Mouse (Mus musculus) spleen, embryonic (tissue): ENCODE measurements around the gene Dgkd.

Experiments
- CTCF ChIA-PET: fragments of 350-600 bp; sonication (Branson Sonifier 250); formaldehyde crosslinking; loops from one replicate; lab custom pipeline; 2022; lab: Charles Lee

Dgkd gene

DNA sequence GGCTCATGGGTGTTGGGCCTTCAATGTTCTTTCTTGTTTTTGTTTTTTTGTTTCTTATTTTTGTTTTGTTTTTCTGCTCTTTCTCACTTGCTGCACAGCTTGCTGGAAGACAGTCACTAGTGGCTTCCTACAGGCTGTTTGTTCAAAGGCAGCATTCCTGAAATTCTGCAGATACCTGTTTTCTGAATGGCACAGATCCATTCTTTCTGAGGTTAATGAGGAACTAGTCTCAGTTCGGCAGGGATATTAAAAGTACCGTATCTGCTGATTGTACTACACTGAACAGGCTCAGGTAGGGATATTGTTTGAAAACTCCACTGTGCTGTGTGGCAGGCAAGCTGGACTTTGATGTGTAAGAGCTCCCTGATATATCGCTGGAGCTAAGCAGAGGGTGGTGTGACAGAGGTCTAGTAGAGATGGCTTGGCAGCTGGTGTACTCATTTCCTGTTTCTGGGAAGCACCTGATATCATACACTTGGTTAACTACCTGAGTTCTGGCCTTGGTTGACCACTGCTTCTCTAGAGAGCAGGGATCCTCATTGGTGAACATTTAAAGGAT is 67.0 kb downstream of the Dgkd start:
- CTCF ChIA-PET: interaction anchor here (0.6 kb wide), 1 partner anchor 28 kb away, joined by 3 read pairs; no protein-coding TSS in a partner anchor

DNA sequence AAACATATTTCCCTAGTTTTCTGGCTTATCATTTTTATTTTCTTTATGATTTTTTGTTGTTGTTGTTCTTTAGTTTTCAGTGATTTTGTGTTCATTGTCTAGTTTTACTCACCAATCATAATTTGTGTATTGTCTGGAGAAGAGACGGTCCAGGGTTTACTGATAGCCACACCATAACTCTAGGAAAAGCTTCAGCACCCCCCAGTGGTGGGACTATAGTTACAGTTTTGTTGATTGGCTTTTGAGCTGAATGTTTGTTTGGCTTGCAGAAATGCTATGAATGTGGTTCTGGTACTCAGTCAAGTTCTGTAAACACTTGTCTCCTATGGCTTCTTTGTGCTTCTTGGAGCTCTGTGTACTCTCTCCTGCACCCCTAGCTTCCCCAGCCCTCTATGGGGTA is 69.6 kb downstream of the Dgkd start:
- CTCF ChIA-PET: interaction anchor here (1.1 kb wide), 1 partner anchor 26 kb away, joined by 3 read pairs; no protein-coding TSS in a partner anchor

DNA sequence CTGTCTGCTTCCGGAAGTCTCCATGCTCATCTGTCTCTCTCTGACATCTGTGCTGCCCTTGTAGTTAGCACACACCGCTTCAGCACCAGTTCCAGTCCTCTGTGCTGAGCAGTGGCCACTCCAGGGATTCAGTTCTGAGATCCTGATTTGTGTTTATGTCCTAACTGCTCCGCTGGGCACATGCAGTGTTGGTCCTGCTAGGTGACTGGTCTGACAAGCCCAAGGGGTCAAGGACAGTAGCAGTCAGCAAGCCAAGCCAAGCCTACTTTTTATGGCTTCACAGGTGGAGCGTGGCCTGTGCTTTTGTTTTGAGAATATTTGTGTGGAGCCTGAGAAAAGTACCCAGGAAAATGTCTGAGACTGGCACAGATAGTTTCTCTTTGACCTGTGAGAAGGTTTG is 71.8 kb downstream of the Dgkd start:
- CTCF ChIA-PET: no interaction called here

DNA sequence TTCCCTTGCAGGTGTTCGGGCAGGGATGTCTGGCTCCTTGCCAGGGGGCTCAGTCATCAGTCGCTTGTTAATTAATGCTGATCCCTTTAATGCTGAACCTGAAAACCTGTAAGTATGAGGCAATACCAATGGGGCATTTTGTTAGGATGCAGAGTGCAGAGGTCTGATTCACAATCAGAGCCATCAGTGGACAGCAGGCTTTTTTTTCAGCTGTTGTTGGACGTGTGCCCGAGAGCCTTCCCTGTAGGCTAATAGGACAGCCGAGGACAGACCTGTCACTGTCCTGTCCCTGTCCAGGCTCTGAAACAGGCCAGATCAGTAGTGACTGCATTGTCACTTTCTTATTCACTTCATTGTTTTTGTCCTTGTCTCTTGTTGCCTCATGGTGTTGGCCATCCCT is 76.6 kb downstream of the Dgkd start:
- CTCF ChIA-PET: no interaction called here

DNA sequence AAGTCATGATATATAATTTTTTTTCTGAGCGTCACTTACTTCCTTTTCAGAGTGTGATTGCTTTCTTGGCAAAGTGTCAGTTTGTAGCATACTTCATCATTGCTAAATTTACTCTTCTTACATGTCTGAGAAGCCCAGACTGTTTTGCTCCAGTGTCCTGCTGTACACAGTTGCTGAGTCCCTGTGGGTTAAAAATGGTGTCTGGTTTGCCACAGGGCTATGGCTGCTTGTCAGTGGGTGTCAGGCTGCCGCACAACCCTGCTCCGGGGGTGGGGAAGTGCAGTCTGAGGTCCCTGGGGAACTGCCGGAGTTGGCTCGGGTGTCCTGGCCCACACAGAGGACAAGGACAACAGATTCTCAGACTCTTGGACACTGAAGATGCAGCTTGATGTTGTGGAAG is 80.0 kb downstream of the Dgkd start:
- CTCF ChIA-PET: interaction anchor here (0.8 kb wide), 1 partner anchor 121 kb away, joined by 3 read pairs; no protein-coding TSS in a partner anchor

DNA sequence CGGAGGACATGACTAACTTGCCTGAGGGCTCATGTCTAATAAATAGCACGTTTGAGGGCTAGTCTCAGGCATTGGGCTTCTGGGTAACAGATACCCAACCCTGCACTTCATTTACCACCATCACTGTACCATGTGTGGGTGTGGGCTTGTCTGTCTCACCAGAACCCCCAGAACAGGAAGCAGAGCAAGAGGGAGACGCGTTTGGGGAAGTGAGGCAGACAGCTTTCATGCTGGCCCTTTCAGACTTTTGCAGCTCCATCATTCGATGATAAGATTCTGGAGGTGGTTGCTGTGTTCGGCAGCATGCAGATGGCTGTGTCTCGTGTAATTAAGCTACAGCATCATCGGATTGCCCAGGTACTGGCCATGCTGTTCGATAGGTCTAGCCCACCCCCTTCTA is 82.0 kb downstream of the Dgkd start:
- CTCF ChIA-PET: no interaction called here

DNA sequence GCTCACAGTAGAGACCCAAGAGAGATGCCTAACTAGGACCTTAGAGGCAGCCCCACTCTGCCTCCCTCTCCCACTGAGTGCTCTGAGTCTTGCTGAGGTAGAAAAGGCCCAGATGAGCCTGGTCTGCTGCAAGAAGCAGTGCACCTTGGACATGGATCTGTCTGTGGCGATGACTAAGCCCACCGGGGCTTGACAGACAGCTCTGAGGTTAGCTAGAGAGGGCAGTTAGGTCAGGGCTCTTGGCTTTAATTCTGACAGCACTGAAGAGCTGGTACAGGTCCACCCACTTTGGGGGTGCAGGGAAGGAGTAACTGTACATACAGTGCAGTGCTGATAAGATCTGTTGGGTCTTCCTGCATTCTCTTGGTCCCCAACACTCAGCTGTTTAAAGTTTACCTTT is 82.5 kb downstream of the Dgkd start:
- CTCF ChIA-PET: no interaction called here

DNA sequence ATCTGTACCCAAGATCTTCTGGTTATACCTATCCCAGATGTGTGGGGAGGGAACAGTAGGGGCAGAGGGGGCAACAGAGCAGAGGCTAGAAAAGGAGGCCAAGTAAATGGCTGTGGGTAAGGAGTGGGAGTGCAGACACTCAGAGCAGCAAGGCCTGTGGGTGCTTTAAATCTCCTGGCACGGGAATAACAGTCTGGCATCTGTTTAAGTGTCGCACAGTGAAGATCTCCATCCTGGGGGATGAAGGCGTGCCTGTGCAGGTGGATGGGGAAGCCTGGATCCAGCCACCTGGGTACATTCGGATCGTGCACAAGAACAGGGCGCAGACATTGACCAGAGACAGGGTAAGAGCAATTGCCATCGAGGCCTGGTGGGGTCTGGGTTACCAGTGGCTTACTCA is 83.0 kb downstream of the Dgkd start:
- CTCF ChIA-PET: no interaction called here

DNA sequence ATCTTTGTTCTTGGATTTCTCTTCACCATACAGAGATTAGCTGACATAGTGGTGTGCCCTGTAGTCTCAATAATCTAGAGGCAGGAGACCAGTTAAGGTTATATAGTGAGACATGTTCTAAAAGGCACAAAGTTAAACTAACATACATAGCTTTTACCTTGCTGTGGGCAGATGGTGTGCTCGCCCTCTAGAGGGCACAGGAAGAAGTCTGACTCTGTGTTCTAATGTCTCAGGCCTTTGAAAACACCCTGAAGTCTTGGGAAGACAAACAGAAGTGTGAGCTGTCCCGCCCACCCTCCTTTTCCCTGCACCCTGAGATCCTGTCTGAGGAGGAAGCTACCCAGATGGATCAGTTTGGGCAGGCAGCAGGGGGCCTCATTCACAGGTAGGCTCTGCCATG is 83.4 kb downstream of the Dgkd start:
- CTCF ChIA-PET: no interaction called here

DNA sequence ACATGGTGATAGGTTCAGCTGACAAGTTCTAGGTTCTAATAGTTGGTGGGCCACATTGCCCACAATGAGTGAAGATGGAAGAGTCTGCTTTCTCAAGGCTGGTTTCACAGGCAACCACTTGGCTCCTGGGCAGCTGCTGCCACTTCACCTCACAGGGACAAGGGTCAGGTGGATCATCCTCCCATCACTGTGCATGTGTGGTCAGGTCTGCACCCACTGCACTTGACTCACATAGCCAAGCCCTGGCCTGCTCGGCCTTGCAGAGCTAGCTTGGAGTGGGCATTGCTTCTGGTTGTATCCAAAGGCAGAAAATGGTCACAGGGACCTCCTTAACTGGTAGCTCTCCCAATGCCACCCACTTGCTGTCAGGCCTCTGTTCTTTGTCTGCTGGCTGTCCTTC is 88.7 kb downstream of the Dgkd start:
- CTCF ChIA-PET: no interaction called here

DNA sequence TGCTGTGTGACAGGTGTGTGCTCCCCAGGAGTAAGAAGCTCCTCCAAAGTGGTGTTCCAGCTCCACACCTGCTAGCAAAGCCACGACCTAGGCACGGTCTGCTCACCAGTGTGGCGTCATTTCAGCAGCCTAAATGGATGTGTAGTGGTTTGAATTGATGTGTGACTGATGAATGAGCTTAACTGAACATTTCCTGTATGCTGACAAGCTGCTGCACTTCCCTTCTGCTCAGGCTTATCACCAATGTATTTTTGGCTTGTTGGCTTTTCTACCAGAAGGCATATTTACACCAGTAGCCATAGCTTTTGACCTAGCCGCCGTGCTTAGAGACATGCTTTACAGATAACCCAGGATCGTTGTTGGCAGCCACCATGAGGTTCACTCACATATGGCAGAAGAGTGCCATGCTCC is 94.6 kb downstream of the Dgkd start:
- CTCF ChIA-PET: no interaction called here

DNA sequence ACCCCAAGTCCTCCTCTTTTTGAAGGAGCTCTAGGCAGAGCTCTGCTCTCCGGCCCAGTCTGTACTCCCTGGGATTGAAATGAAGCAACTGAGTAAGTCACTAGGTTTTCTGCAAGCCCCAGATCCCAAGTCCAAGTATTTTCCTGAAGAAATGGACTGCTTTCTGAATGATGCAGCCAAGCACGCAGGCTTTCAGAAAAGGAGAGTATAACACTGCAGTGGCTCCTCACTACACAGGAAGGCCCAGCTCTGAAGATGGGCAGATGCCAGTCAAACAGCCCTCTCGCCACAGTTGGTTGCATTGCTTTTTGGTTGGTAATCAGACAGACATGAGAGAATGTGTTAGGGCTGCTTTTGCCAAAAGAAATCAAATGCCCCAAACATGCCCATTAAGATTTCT is 98.6 kb downstream of the Dgkd start:
- CTCF ChIA-PET: interaction anchor here (0.5 kb wide), 1 partner anchor 14 kb away, joined by 3 read pairs; no protein-coding TSS in a partner anchor

DNA sequence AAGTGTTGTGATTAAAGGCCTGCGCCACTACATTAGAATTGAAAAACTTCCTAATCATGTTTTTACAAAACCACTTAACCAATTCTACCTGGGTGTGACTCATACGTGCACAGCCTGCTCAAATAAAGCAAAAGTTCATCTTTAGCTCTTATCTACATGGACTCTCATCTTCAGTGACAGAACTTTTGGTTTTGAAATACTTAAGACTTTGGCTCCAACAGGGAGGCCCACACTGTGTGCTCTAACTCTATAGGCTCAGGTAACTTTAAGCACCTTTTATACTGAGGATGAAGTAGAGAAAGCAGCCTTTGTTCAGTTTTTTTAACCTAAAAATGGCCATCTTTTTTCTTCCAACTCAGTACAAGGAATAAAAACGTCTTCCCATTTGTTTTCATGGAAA is 100.0 kb downstream of the Dgkd start:
- CTCF ChIA-PET: interaction anchor here (0.9 to 1.8 kb wide), 2 partner anchors 9 to 18 kb away, joined by 5 read pairs; no protein-coding TSS in a partner anchor

DNA sequence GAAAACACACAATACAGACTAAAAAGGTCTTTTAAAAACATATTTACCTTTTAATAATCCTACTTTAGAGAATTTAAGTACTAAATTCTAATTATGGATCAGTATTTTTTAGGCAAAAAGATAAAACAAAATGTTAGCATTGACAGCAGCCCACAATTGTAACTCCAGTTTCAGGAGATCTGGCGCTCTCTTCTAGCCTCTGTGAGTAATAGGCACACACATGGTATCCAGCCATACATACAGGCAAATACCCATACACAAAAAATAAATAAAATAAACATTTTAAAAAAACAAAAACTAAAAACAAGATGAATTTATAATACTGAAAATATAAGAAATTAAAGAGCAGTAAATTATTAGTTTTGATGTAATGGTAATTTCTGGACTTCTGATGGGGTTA is 105.8 kb downstream of the Dgkd start:
- CTCF ChIA-PET: no interaction called here

DNA sequence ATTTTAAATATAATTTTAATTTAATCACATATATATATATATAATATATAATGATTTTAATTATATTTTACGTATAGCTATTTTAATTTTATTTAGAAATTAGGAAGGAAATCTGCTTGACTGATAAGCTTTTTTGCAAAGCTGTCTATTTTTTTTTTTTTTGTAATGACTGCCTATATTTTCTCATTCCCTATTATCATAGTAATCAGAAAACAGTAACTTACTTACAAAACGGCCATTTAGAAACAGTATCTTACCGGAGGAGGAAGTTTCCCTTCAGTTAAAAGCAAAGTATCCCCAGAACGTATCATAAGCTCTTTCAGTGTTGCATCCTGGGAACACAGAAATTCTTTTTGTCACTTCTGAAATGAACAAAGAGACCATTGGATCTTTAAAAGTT is 106.4 kb downstream of the Dgkd start:
- CTCF ChIA-PET: no interaction called here

DNA sequence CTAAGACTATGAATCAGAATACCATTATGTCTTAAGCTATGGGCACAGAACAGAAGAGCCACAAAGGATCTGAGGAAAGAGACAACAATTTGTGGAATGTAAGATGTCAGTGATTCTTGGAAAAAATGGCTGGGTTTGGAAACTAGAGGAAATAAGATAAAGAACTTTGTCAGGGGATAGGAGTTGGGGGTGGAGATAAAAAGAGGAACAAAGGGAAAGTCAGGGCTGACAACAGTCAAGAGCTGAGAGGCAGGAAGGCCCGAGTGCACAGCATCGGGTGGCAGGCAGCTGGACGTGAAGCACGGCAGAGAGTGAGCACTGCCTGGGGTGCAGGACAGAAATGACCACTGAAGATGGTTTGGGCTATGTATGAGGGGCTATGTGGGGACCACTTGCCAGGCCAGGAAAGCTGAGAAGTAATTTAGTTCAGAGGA is 106.9 kb downstream of the Dgkd start:
- CTCF ChIA-PET: no interaction called here

DNA sequence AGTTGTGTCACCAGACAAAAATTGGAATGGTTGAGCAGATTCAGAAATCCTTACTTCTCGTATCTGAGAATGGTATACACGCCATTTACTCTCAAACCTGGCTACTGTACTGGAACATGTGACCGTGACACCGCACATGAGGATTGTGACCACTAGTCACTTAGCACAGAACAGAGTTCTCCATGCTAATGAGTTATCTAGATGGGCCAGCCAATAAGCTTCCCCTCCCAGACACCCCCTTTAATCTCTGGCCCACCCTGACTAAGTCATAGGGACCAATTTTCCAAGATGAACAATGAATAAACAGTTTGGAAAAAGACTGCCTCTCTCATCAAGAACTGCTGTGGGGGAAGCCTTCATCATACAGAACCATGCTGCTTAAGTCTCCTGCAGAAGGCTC is 107.7 kb downstream of the Dgkd start:
- CTCF ChIA-PET: no interaction called here

DNA sequence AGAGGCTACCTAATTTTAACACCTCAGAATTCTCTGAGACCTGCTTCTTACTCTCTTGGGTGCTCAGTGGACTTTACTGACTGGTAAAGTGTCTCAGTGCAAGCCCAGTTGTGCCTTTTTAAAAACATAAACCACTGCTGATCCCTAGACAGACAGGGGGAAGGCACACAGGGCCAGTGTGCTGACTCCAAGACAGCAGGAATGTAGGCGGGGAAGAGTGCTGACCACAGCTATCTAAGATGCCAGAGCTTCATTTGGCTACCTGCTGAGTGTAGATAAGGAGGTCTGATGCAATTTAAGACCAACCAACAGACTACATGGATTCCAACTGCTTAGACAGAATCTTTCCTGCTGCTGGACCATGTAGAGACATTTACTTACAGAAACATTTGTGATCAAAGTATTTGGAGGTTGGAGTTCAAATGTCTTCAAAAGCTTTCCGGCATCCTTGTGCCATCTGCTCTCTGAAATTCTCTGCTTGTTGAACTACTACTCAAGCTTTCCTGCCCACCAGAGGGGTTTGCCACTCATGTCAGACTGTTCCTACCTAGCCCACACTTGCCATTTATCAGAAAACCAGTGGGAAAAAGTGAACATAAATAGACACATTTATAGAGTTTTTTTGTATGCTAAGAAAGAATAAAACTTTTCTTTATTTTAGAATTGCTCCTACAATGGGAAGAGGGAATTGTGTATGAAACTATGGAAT is 108.5 kb downstream of the Dgkd start:
- CTCF ChIA-PET: no interaction called here

DNA sequence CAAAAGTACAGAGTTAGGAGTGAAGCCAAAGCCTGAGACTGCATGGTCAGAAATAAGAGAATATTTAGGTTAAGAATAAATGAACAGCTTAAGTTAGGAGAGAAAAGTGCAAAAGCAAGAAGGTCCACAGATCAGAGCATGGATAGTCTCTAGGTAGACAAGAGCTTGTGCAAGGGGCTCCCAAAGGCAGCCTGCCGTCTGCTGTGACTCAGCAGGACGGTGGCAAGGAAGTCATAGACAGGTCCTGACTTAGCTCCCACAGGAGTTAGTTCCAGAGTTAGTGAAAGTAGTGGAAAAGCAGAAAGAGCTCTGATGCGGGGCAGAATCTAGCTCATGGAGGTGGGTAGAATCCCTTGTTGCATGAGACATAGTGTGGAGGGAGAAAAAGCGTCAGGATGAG is 117.3 kb downstream of the Dgkd start:
- CTCF ChIA-PET: interaction anchor here (1.1 kb wide), 1 partner anchor 16 kb away, joined by 5 read pairs; no protein-coding TSS in a partner anchor

DNA sequence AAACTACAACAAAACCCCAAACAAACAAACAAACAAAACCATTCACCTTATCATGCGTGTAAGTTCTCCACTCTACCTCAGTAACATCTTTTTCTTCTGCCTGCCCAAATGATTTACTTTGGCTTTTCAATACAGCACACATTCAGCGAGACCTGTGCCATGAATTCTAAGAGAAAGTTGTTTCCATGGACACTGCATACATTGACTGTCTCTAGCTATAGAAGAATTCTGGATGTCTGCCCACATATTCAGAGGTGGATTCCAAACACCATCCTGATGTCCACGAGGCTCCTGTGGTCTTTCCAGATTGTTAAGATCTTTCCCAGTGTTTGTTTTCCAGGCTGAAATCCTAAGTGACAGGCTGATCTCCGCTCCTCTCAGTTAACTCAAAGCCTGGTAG is 129.2 kb downstream of the Dgkd start:
- CTCF ChIA-PET: no interaction called here

DNA sequence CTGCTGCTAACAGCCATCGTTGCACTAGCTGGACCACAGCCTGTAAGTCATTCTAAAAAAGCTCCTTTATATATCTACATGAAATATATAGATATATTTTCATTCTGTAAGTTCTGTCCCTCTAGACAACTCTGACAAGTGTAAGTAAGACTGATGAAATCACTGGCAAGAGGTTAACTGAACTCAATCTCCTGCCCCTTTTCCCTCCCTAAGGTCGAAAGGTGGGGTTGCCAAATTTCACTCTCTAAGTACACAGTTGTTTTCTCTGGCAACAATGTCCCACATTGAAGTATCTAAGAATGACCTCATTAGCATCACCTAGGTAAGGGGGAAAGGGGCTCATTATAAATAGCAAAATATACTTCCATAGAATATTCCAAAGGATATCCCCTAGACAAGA is 139.6 kb downstream of the Dgkd start:
- CTCF ChIA-PET: no interaction called here
